Mouse (Mus musculus) erythroid progenitor cell, adult 5-6 weeks (primary cell): ENCODE results near the gene Tmem218. TPM values are rescaled to one million over a fixed set of nuclear protein-coding genes. Genes with fewer than 3 reads are reported as not detected.

Source experiments
- total RNA-seq, 2 experiments: library from RNA; stranded (forward) in 1 of 2; stranded (reverse) in 1 of 2; fragments of 150-400 nt in 1 of 2; fragments of 186-747, 209-891 nt in 1 of 2; gene quantifications; 2 replicates each; pipeline versions ENCODE4 v1.2.3 to v1.2.4; 2015 to 2017; ENCODE audit warnings: low replicate concordance in 2 of 2

Gene Tmem218
- total RNA-seq, 2 experiments from 2014 or later, result 0.23 TPM; not detected in 1

Other genes with a start within 250 kb of the Tmem218 start
- not detected in 2 replicates for gene Pknox2, start 60.8 kb upstream of the Tmem218 start, total RNA-seq (2015; ENCODE audit: low replicate concordance)
- 0.13 TPM in 1 of 2 replicates, not detected in the other for gene Pknox2, start 60.8 kb upstream of the Tmem218 start, total RNA-seq (2017; ENCODE audit: low replicate concordance)
- gene Slc37a2, start 47.5 kb downstream of the Tmem218 start, total RNA-seq (2015; ENCODE audit: low replicate concordance), result 0.84 and 2.2 TPM in 2 replicates
- gene Slc37a2, start 47.5 kb downstream of the Tmem218 start, total RNA-seq (2017; ENCODE audit: low replicate concordance), result 1.7 and 4.8 TPM in 2 replicates
- gene Ccdc15, start 140.2 kb downstream of the Tmem218 start, total RNA-seq (2015; ENCODE audit: low replicate concordance), result 10.1 and 13.7 TPM in 2 replicates
- gene Ccdc15, start 140.2 kb downstream of the Tmem218 start, total RNA-seq (2017; ENCODE audit: low replicate concordance), result 6.1 and 8.0 TPM in 2 replicates
- not detected in 2 replicates for gene Hepacam, start 159.1 kb downstream of the Tmem218 start, total RNA-seq (2015; ENCODE audit: low replicate concordance)
- not detected in 2 replicates for gene Hepacam, start 159.1 kb downstream of the Tmem218 start, total RNA-seq (2017; ENCODE audit: low replicate concordance)
- gene Robo4, start 193.7 kb downstream of the Tmem218 start, total RNA-seq (2015; ENCODE audit: low replicate concordance), result not detected in 2 replicates
- not detected in 2 replicates for gene Robo4, start 193.7 kb downstream of the Tmem218 start, total RNA-seq (2017; ENCODE audit: low replicate concordance)
- gene Robo3, start 225.0 kb downstream of the Tmem218 start, total RNA-seq (2015; ENCODE audit: low replicate concordance), result not detected in 2 replicates
- not detected in 2 replicates for gene Robo3, start 225.0 kb downstream of the Tmem218 start, total RNA-seq (2017; ENCODE audit: low replicate concordance)